Mouse (Mus musculus) liver, embryonic 14.5 days (tissue): ENCODE measurements around the gene Olfr1416.

Source experiments
- CTCF ChIP-seq: IDR thresholded peaks from 2 replicates; pipeline ENCODE4 v1.5.1; 2016; ENCODE audit warnings: antibody characterized with exemption, low read depth, control low read depth
- EP300 ChIP-seq: IDR thresholded peaks from 2 replicates; pipeline ENCODE4 v1.6.1; 2016; ENCODE audit warnings: antibody characterized with exemption, low read depth

GRCm38 (mm10) chr1:92431420-92431819, 53.5 kb downstream of the Olfr1416 start:
- no peak for TF ChIP-seq CTCF
- no peak for TF ChIP-seq EP300
